Mouse (Mus musculus): ENCODE data around the gene Ap2b1.
"Not testable (repeated sequence)": the region's sequence is repeated elsewhere in the genome, so short reads cannot be mapped to it uniquely, and the experiment has no call there.

Gene Ap2b1

GRCm38 (mm10) chr11:83298225-83299195, at the start of gene Ap2b1:
TSS of gene Ap2b1 (plus strand) at chr11:83299024.
- DNase-seq = peak; percentile 95

- DNase-seq = not testable (repeated sequence)
Measured at GRCm38 (mm10) chr11:83257211-83257610, 41.6 kb upstream of the Ap2b1 start.

GRCm38 (mm10) chr11:83262673-83263072, 36.2 kb upstream of the Ap2b1 start:
- DNase-seq = no peak

GRCm38 (mm10) chr11:83263146-83263545, 35.7 kb upstream of the Ap2b1 start:
- no peak for DNase-seq

- no peak for DNase-seq
Measured at GRCm38 (mm10) chr11:83270842-83271150, 28.0 kb upstream of the Ap2b1 start.

- DNase-seq = peak; percentile 85
Measured at GRCm38 (mm10) chr11:83271151-83271950, 27.5 kb upstream of the Ap2b1 start.

GRCm38 (mm10) chr11:83271951-83272843, 26.6 kb upstream of the Ap2b1 start:
- DNase-seq = no peak

GRCm38 (mm10) chr11:83276251-83276650, 22.6 kb upstream of the Ap2b1 start:
- DNase-seq = no peak

GRCm38 (mm10) chr11:83279024-83279423, 19.8 kb upstream of the Ap2b1 start:
- DNase-seq = no peak

- no peak for DNase-seq
Measured at GRCm38 (mm10) chr11:83279691-83280090, 19.1 kb upstream of the Ap2b1 start.

- DNase-seq = no peak
Measured at GRCm38 (mm10) chr11:83282084-83282483, 16.7 kb upstream of the Ap2b1 start.

- DNase-seq = no peak
Measured at GRCm38 (mm10) chr11:83285627-83286026, 13.2 kb upstream of the Ap2b1 start.

GRCm38 (mm10) chr11:83286566-83286965, 12.3 kb upstream of the Ap2b1 start, which contains the start of gene Slfn14:
TSS of gene Slfn14 (minus strand) at chr11:83286726.
- no peak for DNase-seq

GRCm38 (mm10) chr11:83289036-83289435, 9.8 kb upstream of the Ap2b1 start:
- DNase-seq = no peak

GRCm38 (mm10) chr11:83289633-83290032, 9.2 kb upstream of the Ap2b1 start:
- DNase-seq = no peak

GRCm38 (mm10) chr11:83291375-83292250, 7.2 kb upstream of the Ap2b1 start:
- peak; percentile 97 for DNase-seq

GRCm38 (mm10) chr11:83292251-83292587, 6.6 kb upstream of the Ap2b1 start:
- DNase-seq = no peak

GRCm38 (mm10) chr11:83293182-83293581, 5.6 kb upstream of the Ap2b1 start:
- no peak for DNase-seq

- DNase-seq = no peak
Measured at GRCm38 (mm10) chr11:83294133-83294532, 4.7 kb upstream of the Ap2b1 start.

GRCm38 (mm10) chr11:83297816-83298215, 1.0 kb upstream of the Ap2b1 start:
- no peak for DNase-seq

GRCm38 (mm10) chr11:83299724-83300123, 900 bp downstream of the Ap2b1 start:
- DNase-seq = peak; percentile 43

- peak; percentile 21 for DNase-seq
Measured at GRCm38 (mm10) chr11:83301431-83301831, 2.6 kb downstream of the Ap2b1 start.
